Mouse (Mus musculus) testis, postnatal 10 days (tissue): ENCODE data around the gene Plppr1.
"Not testable (repeated sequence)": the region's sequence is repeated elsewhere in the genome, so short reads cannot be mapped to it uniquely, and the experiment has no call there.

ENCODE experiments used
- DNase-seq: peaks from one replicate; pipeline ENCODE4 v3.0.0; 2021; ENCODE audit warnings: low spot score

Plppr1 gene

DNA sequence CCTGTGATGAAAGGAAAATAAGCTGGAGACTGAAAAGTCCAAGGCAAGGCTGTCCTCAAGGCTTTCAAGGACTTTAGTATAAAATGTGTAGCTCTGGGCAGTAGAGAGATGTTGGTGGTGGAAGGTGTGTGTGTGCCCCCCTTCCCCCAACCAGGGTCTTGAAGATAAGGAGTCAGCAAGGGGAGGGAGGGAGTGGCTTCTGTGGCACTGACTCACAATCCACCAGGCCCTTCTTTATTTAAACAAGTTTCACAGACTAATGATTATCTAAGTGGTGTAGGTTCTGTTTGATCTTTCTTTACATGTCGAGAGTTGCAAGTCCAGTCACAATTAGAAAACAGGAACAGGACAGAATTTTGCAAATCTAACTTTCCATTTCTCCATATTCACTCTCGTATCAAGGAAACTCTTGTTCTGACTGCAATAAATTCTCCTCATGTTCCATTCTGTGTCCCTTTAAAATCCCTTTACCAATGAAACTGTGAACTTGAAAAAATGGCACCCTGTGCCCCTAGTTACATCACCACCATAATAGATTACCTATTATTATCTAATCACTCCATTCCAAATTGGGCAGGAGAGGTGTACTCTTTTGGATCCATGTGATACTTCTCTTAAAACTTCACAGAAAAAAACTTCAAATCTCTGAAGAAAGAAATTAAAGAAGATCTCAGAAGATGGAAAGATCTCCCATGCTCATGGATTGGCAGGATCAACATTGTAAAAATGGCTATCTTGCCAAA is 324.7 kb downstream of the Plppr1 start:
- not testable (repeated sequence) for DNase-seq

DNA sequence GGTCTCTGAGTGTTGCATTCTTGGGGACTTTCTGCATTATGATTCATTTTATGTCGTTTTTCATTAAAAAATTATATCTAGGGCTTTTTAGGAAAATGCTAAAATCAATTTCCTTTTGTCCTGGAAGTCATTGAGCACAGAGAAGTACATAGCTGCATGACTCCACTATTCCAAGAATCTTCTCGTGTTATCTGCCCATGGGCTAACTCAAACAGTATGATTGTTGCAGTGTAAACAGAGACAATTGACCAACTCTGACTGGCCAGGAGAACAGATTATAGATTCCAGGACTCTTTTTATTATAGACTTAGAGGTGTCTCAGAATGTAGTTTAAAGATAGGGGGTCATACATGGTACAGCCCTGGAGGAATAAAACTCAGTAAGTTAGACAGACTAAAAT is 327.8 kb downstream of the Plppr1 start:
- no peak for DNase-seq
